Mouse (Mus musculus) forelimb bud, embryonic 11.5 days (tissue): Measurements from ENCODE around the gene Fry.

Experiments used
- DNase-seq: peaks from one replicate; pipeline ENCODE4 v3.0.0-alpha.2; 2012; ENCODE audit warnings: low read depth, low spot score

The Fry gene

GRCm38 (mm10) chr5:150522867-150523234 is 404.4 kb downstream of the Fry start:
- no peak for DNase-seq

DNA sequence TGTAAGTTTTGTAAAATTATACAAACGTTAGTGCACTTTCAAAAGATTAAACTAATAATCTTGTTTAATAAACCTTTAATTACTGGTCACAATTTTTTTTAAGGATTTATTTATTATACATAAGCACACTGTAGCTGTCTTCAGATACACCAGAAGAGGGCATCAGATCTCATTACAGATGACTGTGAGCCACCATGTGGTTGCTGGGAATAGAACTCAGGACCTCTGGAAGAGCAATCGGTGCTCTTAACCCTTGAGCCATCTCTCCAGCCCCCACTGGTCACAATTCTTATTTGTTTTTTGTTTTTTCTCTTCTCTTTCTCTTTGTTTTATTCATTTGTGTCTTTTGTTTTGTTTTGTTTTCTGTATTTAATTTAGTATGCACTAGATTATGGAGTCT is 406.8 kb downstream of the Fry start:
- no peak for DNase-seq

- no peak for DNase-seq
Observed at GRCm38 (mm10) chr5:150541302-150541701, 422.9 kb downstream of the Fry start.

GRCm38 (mm10) chr5:150543184-150543583 is 424.7 kb downstream of the Fry start:
- DNase-seq, result no peak
